Mouse (Mus musculus): ENCODE results near the gene Fzd4. TPM values are rescaled to one million over a fixed set of nuclear protein-coding genes. Genes with fewer than 3 reads are reported as not detected.

Fzd4 gene
- total RNA-seq, 2 experiments from 2014 or later: 32.2 to 34.5 TPM

DNA sequence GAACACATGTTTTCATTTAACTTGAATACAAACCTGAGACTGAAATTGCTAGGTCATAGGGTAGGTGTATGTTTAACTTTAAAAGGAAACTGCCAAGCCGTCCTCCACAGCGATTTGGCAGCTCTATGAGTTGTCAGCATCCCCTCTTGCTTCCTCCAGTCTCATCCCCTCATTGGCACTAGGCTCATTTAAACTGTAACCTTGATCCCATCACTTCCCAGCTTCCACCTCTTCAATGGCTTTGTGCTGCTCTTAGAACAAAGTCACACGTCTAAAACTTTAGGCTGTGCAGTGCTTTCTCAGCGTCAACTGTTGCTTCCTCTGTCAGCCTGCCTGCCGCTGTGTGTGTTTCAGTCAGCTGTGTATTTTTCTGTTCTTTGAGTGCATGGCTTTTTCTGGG, 22.9 kb downstream of the Fzd4 start:
- no peak for DNase-seq

DNA sequence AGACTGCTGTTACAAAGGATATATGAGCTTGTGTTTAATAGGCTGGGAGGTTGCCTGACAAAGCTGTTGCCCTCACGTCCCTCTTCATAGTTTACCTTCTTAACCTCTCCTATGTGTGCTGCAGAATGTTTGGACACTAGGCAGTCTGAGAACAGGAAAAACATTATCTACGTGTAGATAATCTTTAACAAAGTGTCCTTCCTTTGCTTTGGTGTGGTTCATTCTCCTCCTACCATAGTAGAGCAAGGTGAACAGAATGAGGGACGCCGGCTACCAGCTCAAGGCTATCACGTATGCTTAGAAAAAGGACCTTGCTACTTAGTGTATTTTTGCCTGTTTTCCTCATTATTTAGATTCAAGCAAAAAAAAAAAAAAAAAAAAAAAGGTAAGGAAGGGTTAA, 24.6 kb downstream of the Fzd4 start:
- no peak for DNase-seq

DNA sequence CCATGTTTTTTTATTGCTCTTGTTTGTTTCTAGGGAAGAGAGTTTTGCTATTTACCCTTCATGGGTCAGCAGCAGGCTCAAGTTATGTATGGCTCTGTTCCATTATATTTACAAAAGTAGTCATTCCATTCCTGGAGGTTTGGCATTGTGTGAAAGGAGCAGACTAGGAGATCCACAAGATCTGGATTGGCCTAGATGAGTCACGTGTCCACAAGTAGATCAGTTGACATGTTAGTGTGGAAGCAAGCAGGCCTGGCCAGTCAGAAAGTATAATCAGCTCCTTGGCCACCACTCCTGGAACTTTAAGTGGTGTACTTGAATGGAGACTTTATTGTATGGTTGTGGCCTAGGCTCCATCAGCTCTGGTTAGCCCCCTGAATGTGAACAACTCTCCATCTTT, 25.2 kb downstream of the Fzd4 start:
- DNase-seq: no peak

DNA sequence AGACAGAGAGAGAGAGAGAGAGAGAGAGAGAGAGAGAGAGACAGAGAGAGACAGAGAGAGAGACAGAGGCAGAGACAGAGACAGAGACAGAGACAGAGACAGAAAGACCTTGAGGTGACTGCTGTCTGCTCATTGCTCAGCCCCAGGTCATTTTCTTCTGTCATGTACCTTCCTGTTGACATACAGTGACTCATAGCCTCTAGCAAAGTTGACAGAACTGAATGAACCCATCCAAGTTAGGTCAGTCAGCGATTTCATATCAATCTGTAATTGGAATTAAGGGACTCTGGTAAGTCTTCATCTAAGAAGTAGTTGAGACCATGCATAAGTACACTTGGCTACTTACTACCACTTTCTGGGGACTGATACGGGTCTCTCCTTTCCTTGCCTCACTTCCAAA, 27.0 kb downstream of the Fzd4 start:
- no peak for DNase-seq

DNA sequence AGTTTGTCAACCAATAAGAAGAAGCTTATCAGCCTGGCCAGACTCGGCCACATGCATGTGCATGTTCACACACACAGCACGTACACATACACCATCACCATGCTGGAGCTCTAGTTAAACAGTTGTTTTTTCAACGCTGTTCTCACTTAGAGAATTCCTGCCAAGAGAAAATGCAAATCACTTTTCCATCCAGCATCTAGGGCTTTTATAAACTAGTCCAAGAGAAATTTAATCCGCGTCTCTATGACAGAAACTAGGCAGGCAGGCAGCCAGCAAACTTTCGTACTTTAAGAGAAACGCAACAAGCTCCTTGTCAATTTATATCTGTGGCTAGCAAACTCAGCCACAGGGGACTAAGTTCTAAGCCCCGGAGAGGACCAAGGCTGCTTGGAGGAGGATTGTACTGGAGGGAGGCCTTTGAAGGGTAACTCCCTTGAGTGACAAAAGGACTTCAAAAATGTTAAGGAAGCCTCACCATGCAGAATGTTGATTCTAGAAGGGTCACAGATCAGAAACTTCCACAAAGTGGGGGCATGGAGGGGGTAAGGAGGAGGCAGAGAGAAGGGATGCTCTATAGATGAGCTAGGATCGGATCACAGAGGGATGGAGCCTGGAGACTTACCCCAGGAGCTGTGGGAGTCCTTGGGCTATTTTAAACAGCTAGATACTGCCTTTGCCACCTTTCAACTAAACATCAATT, 29.2 kb downstream of the Fzd4 start:
- DNase-seq: no peak

DNA sequence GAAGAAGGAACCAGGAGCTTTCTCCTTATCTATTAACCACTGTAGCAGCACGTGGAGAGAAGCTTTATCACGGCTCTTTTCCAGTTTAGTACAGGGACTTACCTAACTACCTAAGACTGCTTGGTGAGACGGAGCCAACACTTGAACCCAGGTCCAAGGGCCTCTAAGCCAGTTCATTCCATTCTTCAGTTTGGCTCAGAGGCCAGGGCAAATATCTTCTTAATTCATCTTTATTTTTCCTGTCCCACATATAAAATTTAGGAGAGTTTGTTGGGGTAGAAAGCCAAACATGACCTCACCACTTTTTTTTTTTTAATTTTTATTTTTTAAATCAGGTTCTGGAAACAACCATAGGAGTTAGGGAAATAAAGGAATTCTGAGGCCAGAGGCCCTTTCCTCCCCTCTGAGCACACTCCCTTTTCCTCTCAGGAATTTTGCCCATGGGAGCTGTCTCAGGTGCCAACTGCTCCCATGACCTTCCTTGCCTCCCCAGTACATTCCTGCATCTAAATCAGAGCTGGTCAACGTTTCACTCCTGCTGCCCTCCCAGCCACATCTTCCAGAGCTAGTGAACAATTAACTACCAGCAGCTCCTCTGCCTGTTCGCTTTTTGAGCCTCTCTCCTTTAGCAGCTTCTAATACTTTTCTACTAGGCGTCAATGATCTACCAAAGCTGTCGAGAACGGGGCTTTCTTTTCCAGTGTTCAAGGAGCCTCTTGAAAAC, 29.9 kb downstream of the Fzd4 start:
- no peak for DNase-seq

DNA sequence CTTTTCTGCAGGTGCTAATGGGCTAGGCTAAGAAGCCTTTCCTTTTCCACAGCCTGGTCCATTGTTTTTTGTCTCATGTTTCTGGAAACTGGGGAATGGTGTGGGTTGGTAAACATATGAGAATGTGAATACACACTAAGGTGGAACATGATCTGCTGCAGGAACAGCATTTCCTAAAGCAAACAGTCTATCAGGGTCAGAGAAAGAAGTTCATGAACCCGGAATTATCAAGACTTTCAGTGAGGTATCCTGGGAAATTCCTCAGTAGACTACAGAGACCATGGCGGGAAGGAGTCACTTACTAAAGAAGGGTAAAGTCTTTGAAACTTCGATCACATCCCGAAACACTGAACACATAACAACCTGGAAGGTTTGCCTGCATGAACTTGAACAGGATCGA, 32.2 kb downstream of the Fzd4 start:
- DNase-seq: no peak

GRCm38 (mm10) chr7:89437589-89437988, 33.4 kb downstream of the Fzd4 start:
- peak; percentile 53 to 80 for DNase-seq

DNA sequence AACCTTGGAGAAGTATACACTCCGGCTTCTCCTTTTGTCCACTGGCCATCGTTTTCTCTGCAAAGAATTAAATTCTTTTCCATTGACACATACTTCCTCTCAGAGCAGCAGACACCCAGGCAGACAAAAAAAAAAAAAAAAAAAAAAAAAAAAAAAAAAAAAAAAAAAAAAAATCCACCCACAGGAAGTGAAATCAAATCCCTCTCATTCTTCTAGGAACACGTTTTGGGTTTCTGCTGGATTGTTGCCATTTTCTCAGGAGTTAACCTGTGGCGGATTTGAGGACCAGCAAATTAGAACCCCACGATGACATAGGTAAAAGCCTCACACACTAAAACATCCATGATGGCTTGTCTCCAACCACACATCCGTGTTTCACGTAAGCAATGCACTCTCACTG, 37.1 kb downstream of the Fzd4 start:
- DNase-seq: peak in 1 of 2 experiments; percentile 29

DNA sequence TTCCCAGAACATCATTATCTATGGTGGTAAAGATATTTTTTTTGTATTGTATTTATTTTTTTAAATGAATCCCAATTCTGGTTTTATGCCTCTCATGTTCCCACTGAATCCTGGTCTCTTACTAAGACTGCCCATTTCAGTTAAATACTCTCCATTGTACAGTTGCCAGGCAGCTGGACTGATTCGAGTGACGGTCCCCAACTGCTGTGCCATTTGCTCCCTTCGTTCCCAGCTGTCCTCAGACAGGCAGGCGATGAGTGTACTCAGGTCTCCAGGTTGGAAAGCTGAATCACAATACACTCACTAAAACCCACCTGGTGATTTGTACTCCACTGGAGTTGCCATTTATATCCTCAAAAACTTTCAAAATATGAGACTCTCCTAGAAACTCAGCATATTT, 38.1 kb downstream of the Fzd4 start:
- no peak for DNase-seq

DNA sequence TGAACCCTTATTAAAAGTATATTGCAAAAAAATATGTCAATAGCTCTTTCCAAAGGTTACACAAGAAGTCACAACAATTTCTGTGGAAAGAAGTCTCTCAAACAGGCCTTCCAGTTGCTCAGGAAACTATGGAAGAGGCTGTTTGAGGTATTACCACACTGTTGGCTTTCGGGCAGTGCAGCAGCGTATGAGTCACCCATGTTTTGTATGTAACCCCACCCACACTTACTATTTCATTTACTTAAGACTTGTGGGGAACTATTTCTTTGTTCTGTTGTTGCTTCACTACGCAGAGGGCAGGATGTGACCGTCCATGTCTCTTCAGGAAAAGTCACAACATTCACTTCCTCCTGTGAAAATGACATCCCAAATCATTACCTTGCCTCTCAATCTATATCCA, 41.0 kb downstream of the Fzd4 start:
- DNase-seq: peak in 1 of 2 experiments; percentile 20

- DNase-seq: no peak
These were observed 46.2 kb downstream of the Fzd4 start for GRCm38 (mm10) chr7:89450312-89450711.

DNA sequence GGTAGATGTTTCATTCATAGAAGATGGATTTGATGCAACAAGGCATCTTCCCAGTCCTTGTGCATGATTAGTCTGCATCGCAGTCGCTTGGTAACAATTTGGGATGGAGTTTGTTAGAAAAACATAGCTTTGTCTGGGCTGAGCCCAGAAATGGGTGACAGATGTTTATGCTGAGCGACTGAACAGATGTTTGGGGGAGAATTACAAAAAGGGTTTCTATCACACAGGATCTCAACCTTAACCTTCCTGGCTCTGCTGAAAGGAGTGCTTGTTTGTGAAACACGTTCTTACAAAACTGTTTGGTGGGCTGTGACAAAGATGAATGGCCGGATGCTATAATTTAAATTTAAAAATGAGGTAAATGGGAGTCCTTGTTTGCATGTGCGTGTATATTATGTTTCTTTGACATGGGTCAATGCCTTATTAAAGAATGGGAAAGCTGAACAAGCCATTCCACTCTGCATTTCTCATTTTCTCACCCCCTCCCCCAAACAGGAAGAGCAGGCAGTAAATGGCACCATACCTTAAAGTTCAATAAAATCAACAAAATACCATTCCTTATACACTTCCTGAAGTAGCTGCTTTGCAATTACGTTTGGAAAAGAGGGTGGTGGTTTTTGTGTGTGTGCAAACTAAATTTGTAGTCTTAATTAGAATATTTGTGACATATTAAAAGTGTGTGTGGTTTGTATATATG, 52.4 kb downstream of the Fzd4 start:
- DNase-seq: no peak

GRCm38 (mm10) chr7:89459691-89460090, 55.5 kb downstream of the Fzd4 start:
- DNase-seq: no peak

GRCm38 (mm10) chr7:89460911-89461310, 56.8 kb downstream of the Fzd4 start:
- DNase-seq: peak in 1 of 2 experiments; percentile 32

DNA sequence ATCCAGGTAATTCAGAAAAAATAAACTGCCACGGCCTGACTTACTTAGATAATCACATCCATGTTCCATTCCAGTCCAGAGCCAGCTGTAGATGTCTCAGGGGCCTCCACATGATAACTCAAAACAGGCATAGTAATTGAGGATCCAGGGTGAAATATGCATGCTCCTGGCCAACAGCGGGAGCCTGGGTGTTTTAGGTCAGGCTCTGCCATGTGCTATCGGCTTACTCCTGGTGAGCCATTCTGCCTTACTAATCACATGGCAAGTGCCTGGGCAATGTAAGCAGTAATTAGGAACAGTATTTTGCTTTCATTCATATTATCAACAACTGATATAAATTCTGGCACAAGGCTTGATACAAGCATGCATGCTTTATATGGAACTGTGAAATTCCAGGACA, 57.2 kb downstream of the Fzd4 start:
- peak; percentile 53 to 59 for DNase-seq

Other genes starting within 250 kb of the Fzd4 start
- gene Tmem135, start 133 bp upstream of the Fzd4 start, total RNA-seq (2021): 10 to 100 TPM; 34.9 to 39.4 TPM
- gene Prss23, start 122.8 kb downstream of the Fzd4 start, total RNA-seq (2021): 10 to 100 TPM; 20.3 to 23.0 TPM
- 100 to 1,000 TPM; 135 to 136 TPM for gene Me3, start 228.0 kb downstream of the Fzd4 start, total RNA-seq (2021)